Comparison of ENCODE assay signal across 21 mouse cellular contexts in the genomic region with DNA sequence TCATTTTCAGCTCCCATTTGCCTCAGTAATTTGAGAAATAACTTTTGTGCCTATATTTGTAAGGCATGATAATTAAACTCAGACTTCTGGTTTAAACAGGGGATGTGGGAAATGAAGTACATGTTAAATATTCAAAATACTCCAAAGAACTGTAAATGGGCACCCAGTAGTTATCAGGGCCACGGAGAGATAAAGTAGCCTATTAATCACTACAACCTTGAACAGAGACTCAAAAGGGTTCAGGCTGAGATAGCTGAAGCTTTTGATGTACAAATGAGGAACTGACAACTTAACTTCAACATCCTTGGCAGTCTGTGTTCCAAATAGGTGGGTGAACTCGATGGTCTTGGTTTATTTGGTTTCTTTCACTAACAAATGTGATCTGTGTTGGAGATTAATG. TPM values are rescaled to one million over a fixed set of nuclear protein-coding genes. Genes with fewer than 3 reads are reported as not detected.
"Had no signal": no experiment of that assay in that cellular context is flagged by ENCODE, and none has a peak within 500 bp of the region (broad histone marks: within the 10 kb centered on the region; RNA-seq: fewer than 3 reads in every experiment).

No protein-coding gene starts in this region.

- H3K9me3 ChIP-seq: heart, embryonic 12.5 days; heart, embryonic 13.5 days; heart, embryonic 15.5 days; hindbrain, embryonic 10.5 days; hindbrain, embryonic 12.5 days; hindbrain, embryonic 13.5 days; hindbrain, embryonic 15.5 days; intestine, embryonic 15.5 days; kidney, embryonic 15.5 days had no signal

- H3K27me3 ChIP-seq: heart, embryonic 12.5 days; heart, embryonic 13.5 days; heart, embryonic 15.5 days; hindbrain, embryonic 12.5 days; hindbrain, embryonic 13.5 days; hindbrain, embryonic 15.5 days; intestine, embryonic 15.5 days had no signal

- DNase-seq: kidney, adult 11 months; kidney, adult 18-20 months; kidney, adult 8-10 months; layer of hippocampus, adult 9-11 months; layer of hippocampus, postnatal 36 days had no signal

- H3K36me3 ChIP-seq: heart, embryonic 12.5 days; heart, embryonic 13.5 days; heart, embryonic 15.5 days; hindbrain, embryonic 10.5 days; hindbrain, embryonic 12.5 days; hindbrain, embryonic 13.5 days; hindbrain, embryonic 15.5 days; intestine, embryonic 15.5 days; kidney, embryonic 15.5 days had no signal

- H3K4me1 ChIP-seq: heart, embryonic 12.5 days; heart, embryonic 15.5 days; hindbrain, embryonic 10.5 days; hindbrain, embryonic 12.5 days; hindbrain, embryonic 13.5 days; hindbrain, embryonic 15.5 days; intestine, embryonic 15.5 days; kidney, embryonic 15.5 days had no signal

- H3K9ac ChIP-seq: heart, embryonic 12.5 days; heart, embryonic 13.5 days; heart, embryonic 15.5 days; hindbrain, embryonic 12.5 days; hindbrain, embryonic 13.5 days; hindbrain, embryonic 14.5 days; hindbrain, embryonic 15.5 days; intestine, embryonic 15.5 days; kidney, embryonic 15.5 days had no signal

- H3K4me3 ChIP-seq: heart, embryonic 12.5 days; heart, embryonic 13.5 days; heart, embryonic 15.5 days; hindbrain, embryonic 10.5 days; hindbrain, embryonic 12.5 days; hindbrain, embryonic 13.5 days; hindbrain, embryonic 15.5 days; intestine, embryonic 15.5 days; kidney, embryonic 15.5 days; layer of hippocampus, adult 2 months; left cerebral cortex, adult 2 months had no signal

- H3K27ac ChIP-seq: heart, embryonic 13.5 days; heart, embryonic 15.5 days; hindbrain, embryonic 10.5 days; hindbrain, embryonic 12.5 days; hindbrain, embryonic 13.5 days; hindbrain, embryonic 14.5 days; hindbrain, embryonic 15.5 days; hindbrain, postnatal 0 days; intestine, embryonic 15.5 days; kidney, embryonic 15.5 days; kidney, postnatal 0 days; layer of hippocampus, adult 2 months; left cerebral cortex, adult 2 months had no signal

RNA-seq across cellular contexts. Expression of gene Mbnl3, which starts 34.4 kb away (rescaled TPM):
- total RNA-seq: layer of hippocampus, adult 18-20 months; layer of hippocampus, adult 8-10 months; layer of hippocampus, postnatal 36 days had no signal
